Mouse (Mus musculus) MEL (cell line): Measurements from ENCODE around the gene Ccnyl1. TPM values are rescaled to one million over a fixed set of nuclear protein-coding genes. Genes with fewer than 3 reads are reported as not detected.

Experiments used
- DNase-seq: peaks from one replicate; pipeline ENCODE4 v3.0.0; 2011; ENCODE audit warnings: low read depth, low spot score
- H3K27ac ChIP-seq: 2 replicates; pipeline ENCODE4 v1.5.1; 2012; ENCODE audit warnings: low read depth, mild to moderate bottlenecking, control low read depth, low read length, moderate library complexity; ENCODE audit not compliant: control insufficient read depth
- H3K27me3 ChIP-seq, 2 experiments: fragments of 150-350 bp in 1 of 2; sonication (generic) in 1 of 2; 2 replicates each; pipeline ENCODE4 v1.6.1; 2012; ENCODE audit warnings: low read length in 2 of 2, mild to moderate bottlenecking in 2 of 2, improper control_type of control experiment in 1 of 2, moderate library complexity in 1 of 2; ENCODE audit not compliant: insufficient read depth in 2 of 2, control insufficient read depth in 1 of 2
- H3K36me3 ChIP-seq, 2 experiments: 2 replicates each; pipeline ENCODE4 v1.6.1; 2012 to 2014; ENCODE audit warnings: low read length in 2 of 2, improper control_type of control experiment in 1 of 2, inconsistent platforms in 1 of 2, mild to moderate bottlenecking in 1 of 2; ENCODE audit not compliant: insufficient read depth in 2 of 2, control insufficient read depth in 1 of 2
- H3K4me1 ChIP-seq, 2 experiments: fragments of 150-350 bp in 1 of 2; sonication (generic) in 1 of 2; 2 replicates each; pipeline ENCODE4 v1.6.1; 2012; ENCODE audit warnings: low read length in 2 of 2, improper control_type of control experiment in 1 of 2, mild to moderate bottlenecking in 1 of 2; ENCODE audit not compliant: insufficient read depth in 2 of 2, control insufficient read depth in 1 of 2
- H3K4me3 ChIP-seq, 2 experiments: fragments of 150-350 bp in 1 of 2; sonication (generic) in 1 of 2; 2 replicates each; pipeline ENCODE4 v1.5.1; 2012; ENCODE audit warnings: low read depth in 2 of 2, low read length in 2 of 2, mild to moderate bottlenecking in 2 of 2, moderate library complexity in 2 of 2, control low read depth in 1 of 2, improper control_type of control experiment in 1 of 2; ENCODE audit not compliant: control insufficient read depth in 1 of 2, insufficient read depth in 1 of 2
- H3K79me2 ChIP-seq: 2 replicates; pipeline ENCODE4 v1.6.1; 2012; ENCODE audit warnings: mild to moderate bottlenecking, low read length, moderate library complexity; ENCODE audit not compliant: control insufficient read depth, poor library complexity, insufficient read depth
- H3K9ac ChIP-seq: 2 replicates; pipeline ENCODE4 v1.6.1; 2012; ENCODE audit warnings: low read depth, mild to moderate bottlenecking, control low read depth, low read length, moderate library complexity; ENCODE audit not compliant: control insufficient read depth, poor library complexity, severe bottlenecking
- H3K9me3 ChIP-seq: fragments of 150-350 bp; sonication (generic); replicated peaks from 2 replicates; pipeline ENCODE4 v1.6.1; 2012; ENCODE audit warnings: mild to moderate bottlenecking, low read length, improper control_type of control experiment, moderate library complexity; ENCODE audit not compliant: insufficient read depth
- BHLHE40 ChIP-seq: IDR thresholded peaks from 2 replicates; pipeline ENCODE4 v1.6.1; 2012; ENCODE audit warnings: low read depth, mild to moderate bottlenecking, inconsistent platforms, low read length, improper control_type of control experiment, borderline replicate concordance
- CHD1 ChIP-seq: IDR thresholded peaks from 2 replicates; pipeline ENCODE4 v1.6.1; 2012; ENCODE audit warnings: low read depth, mild to moderate bottlenecking, inconsistent platforms, low read length, improper control_type of control experiment
- CTCF ChIP-seq, 3 experiments: IDR thresholded peaks in 2 of 3; conservative IDR thresholded peaks in 1 of 3; 2 replicates each; pipeline ENCODE4 v1.5.1; 2011 to 2012; ENCODE audit warnings: low read length in 3 of 3, low read depth in 2 of 3, mild to moderate bottlenecking in 2 of 3, improper control_type of control experiment in 1 of 3, inconsistent platforms in 1 of 3, mixed read lengths in 1 of 3, moderate library complexity in 1 of 3; ENCODE audit not compliant: control insufficient read depth in 1 of 3, insufficient read depth in 1 of 3, poor library complexity in 1 of 3, severe bottlenecking in 1 of 3
- EP300 ChIP-seq, 2 experiments: IDR thresholded peaks; 2 replicates each; pipeline ENCODE4 v1.6.1; 2011; ENCODE audit warnings: improper control_type of control experiment in 2 of 2, low read length in 2 of 2, low read depth in 1 of 2, mild to moderate bottlenecking in 1 of 2
- ETS1 ChIP-seq: IDR thresholded peaks from 2 replicates; pipeline ENCODE4 v1.6.1; 2012; ENCODE audit warnings: low read depth, mild to moderate bottlenecking, inconsistent platforms, low read length, improper control_type of control experiment, moderate library complexity
- JUND ChIP-seq: IDR thresholded peaks from 2 replicates; pipeline ENCODE4 v1.6.1; 2011; ENCODE audit warnings: low read depth, mild to moderate bottlenecking, improper control_type of control experiment, low read length
- KAT2A ChIP-seq: conservative IDR thresholded peaks from 2 replicates; pipeline ENCODE4 v1.6.1; 2012; ENCODE audit warnings: low read depth, low read length, improper control_type of control experiment, inconsistent platforms
- MAFK ChIP-seq: IDR thresholded peaks from 2 replicates; pipeline ENCODE4 v1.6.1; 2011; ENCODE audit warnings: low read depth, mild to moderate bottlenecking, low read length, improper control_type of control experiment, borderline replicate concordance
- MAZ ChIP-seq: IDR thresholded peaks from 2 replicates; pipeline ENCODE4 v1.6.1; 2012; ENCODE audit warnings: low read depth, mild to moderate bottlenecking, inconsistent platforms, low read length, improper control_type of control experiment
- MEF2A ChIP-seq: IDR thresholded peaks from 2 replicates; pipeline ENCODE4 v1.6.1; 2014; ENCODE audit warnings: low read depth, mild to moderate bottlenecking, inconsistent platforms, low read length, improper control_type of control experiment; ENCODE audit not compliant: poor library complexity, insufficient replicate concordance, severe bottlenecking; ENCODE audit errors: extremely low read depth
- RAD21 ChIP-seq: IDR thresholded peaks from 2 replicates; pipeline ENCODE4 v1.6.1; 2011; ENCODE audit warnings: mild to moderate bottlenecking, low read depth, low read length, improper control_type of control experiment
- RCOR1 ChIP-seq: IDR thresholded peaks from 2 replicates; pipeline ENCODE4 v1.6.1; 2012; ENCODE audit warnings: low read depth, mild to moderate bottlenecking, inconsistent platforms, low read length, improper control_type of control experiment
- SIN3A ChIP-seq: IDR thresholded peaks from 2 replicates; pipeline ENCODE4 v1.6.1; 2012; ENCODE audit warnings: low read length, improper control_type of control experiment, inconsistent platforms
- TAL1 ChIP-seq: IDR thresholded peaks from 2 replicates; pipeline ENCODE4 v1.6.1; 2012; ENCODE audit warnings: mild to moderate bottlenecking, inconsistent platforms, low read length, moderate library complexity, mixed read lengths
- TBP ChIP-seq: IDR thresholded peaks from 2 replicates; pipeline ENCODE4 v1.8.0; 2011; ENCODE audit warnings: low read depth, low read length, improper control_type of control experiment
- TCF12 ChIP-seq: IDR thresholded peaks from 2 replicates; pipeline ENCODE4 v1.6.1; 2014; ENCODE audit warnings: low read depth, mild to moderate bottlenecking, inconsistent platforms, low read length, improper control_type of control experiment, moderate library complexity
- UBTF ChIP-seq: IDR thresholded peaks from 2 replicates; pipeline ENCODE4 v1.6.1; 2012; ENCODE audit warnings: low read depth, mild to moderate bottlenecking, inconsistent platforms, low read length, improper control_type of control experiment, moderate library complexity, borderline replicate concordance; ENCODE audit not compliant: insufficient read depth
- USF1 ChIP-seq: IDR thresholded peaks from 2 replicates; pipeline ENCODE4 v1.6.1; 2014; ENCODE audit warnings: low read depth, mild to moderate bottlenecking, inconsistent platforms, low read length, improper control_type of control experiment, moderate library complexity
- ZNF384 ChIP-seq: IDR thresholded peaks from 2 replicates; pipeline ENCODE4 v1.6.1; 2012; ENCODE audit warnings: low read depth, mild to moderate bottlenecking, inconsistent platforms, low read length, improper control_type of control experiment
- polyA plus RNA-seq, 2 experiments: library from polyadenylated mRNA; stranded (reverse) in 1 of 2; unstranded in 1 of 2; fragments of >175 nt in 1 of 2; fragments of >200 nt in 1 of 2; gene quantifications; 2 replicates each; pipeline versions ENCODE4 v1.2.1 to v1.2.4; 2012; ENCODE audit warnings: low replicate concordance in 2 of 2, low read depth in 1 of 2; ENCODE audit not compliant: insufficient read length in 2 of 2, insufficient read depth in 1 of 2, missing spikeins in 1 of 2
- total RNA-seq: library from RNA; depleted of rRNA; stranded (reverse); fragments of 300-350 nt; gene quantifications from 2 replicates; pipeline ENCODE4 v1.2.3, GENCODE M21; 2012

Ccnyl1 gene
- total and polyA plus RNA-seq, 3 experiments: 3.0 to 18.1 TPM; not detected in 1

GRCm38 (mm10) chr1:64658876-64659275 lies 31.4 kb upstream of the Ccnyl1 start:
- no peak overlapping the region for H3K4me3 ChIP-seq
- H3K27me3 ChIP-seq: no peaks in the 10 kb centered on the region
- peaks cover 0 to 12% of the 10 kb centered on the region in 2 experiments; a peak in 2 of 4 replicates for H3K4me1 ChIP-seq
- no peaks in the 10 kb centered on the region for H3K79me2 ChIP-seq
- H3K27ac ChIP-seq: no peak overlapping the region
- H3K36me3 ChIP-seq: peaks cover 0 to 5% of the 10 kb centered on the region in 2 experiments; a peak in 2 of 4 replicates
- no peak for DNase-seq
- H3K9ac ChIP-seq: no peak overlapping the region
- no peaks in the 10 kb centered on the region for H3K9me3 ChIP-seq
- TF ChIP-seq CHD1 (no peak), TBP (no peak)

- no peaks in the 10 kb centered on the region for H3K9me3 ChIP-seq
- no peak overlapping the region for H3K9ac ChIP-seq
- no peaks in the 10 kb centered on the region for H3K36me3 ChIP-seq
- no peaks in the 10 kb centered on the region for H3K27me3 ChIP-seq
- DNase-seq: no peak
- TF ChIP-seq UBTF: no peak
- TF ChIP-seq TCF12: no peak
- TF ChIP-seq CTCF (IDR thresholded peaks at IDR 0.05 in 2 of 3, conservative IDR thresholded peaks at IDR 0.05 in 1 of 3; ENCODE audit: control insufficient read depth in 1 of 3, insufficient read depth in 1 of 3, low read depth in 2 of 3, low read length in 3 of 3, poor library complexity in 1 of 3, severe bottlenecking in 1 of 3): no peak
- no peak for TF ChIP-seq RCOR1
- TF ChIP-seq CHD1: no peak
- TF ChIP-seq BHLHE40: no peak
- no peak for TF ChIP-seq TAL1
- TF ChIP-seq USF1: no peak
- TF ChIP-seq JUND: no peak
- TF ChIP-seq RAD21: no peak
- no peak for TF ChIP-seq ZNF384
- no peak for TF ChIP-seq MAZ
- no peak for TF ChIP-seq KAT2A
- TF ChIP-seq MEF2A: no peak
- no peak for TF ChIP-seq SIN3A
- no peak for TF ChIP-seq ETS1
- TF ChIP-seq EP300 (IDR thresholded peaks at IDR 0.05; ENCODE audit: low read depth in 1 of 2, low read length in 2 of 2): no peak
- no peak for TF ChIP-seq MAFK
- no peaks in the 10 kb centered on the region for H3K79me2 ChIP-seq
- 0 out of 4 replicates have a peak, but pooled peaks cover 0 to 2% of the 10 kb centered on the region in 2 experiments for H3K4me1 ChIP-seq
- H3K4me3 ChIP-seq: no peak overlapping the region
- H3K27ac ChIP-seq: no peak overlapping the region
These were observed 23.1 kb upstream of the Ccnyl1 start for GRCm38 (mm10) chr1:64667111-64667633.
